Mouse (Mus musculus) layer of hippocampus, postnatal 36 days (tissue): ENCODE data around the gene Mapk8. TPM values are rescaled to one million over a fixed set of nuclear protein-coding genes. Genes with fewer than 3 reads are reported as not detected.

Experiments
- DNase-seq, 2 experiments: peaks; one replicate each; pipeline ENCODE4 v3.0.0; 2022
- total RNA-seq, 2 experiments: library from RNA; stranded (reverse); gene quantifications; 2 replicates each; pipeline ENCODE4 v1.2.3; 2021

Mapk8 gene
- total RNA-seq, 2 experiments from 2014 or later, result 83.3 to 88.5 TPM

GRCm38 (mm10) chr14:33398065-33398860 is 48.7 kb downstream of the Mapk8 start:
- no peak for DNase-seq

GRCm38 (mm10) chr14:33380830-33381457 is 66.0 kb downstream of the Mapk8 start:
- no peak for DNase-seq

- no peak for DNase-seq
These were observed 68.2 kb downstream of the Mapk8 start for GRCm38 (mm10) chr14:33378723-33379122.

- DNase-seq, result no peak
These were observed 69.7 kb downstream of the Mapk8 start for GRCm38 (mm10) chr14:33377211-33377610.

GRCm38 (mm10) chr14:33374089-33374488 is 72.9 kb downstream of the Mapk8 start:
- DNase-seq, result no peak

- DNase-seq, result no peak
These were observed 73.7 kb downstream of the Mapk8 start for GRCm38 (mm10) chr14:33373271-33373670.

GRCm38 (mm10) chr14:33371248-33371647 is 75.7 kb downstream of the Mapk8 start:
- peak in 1 of 2 experiments; percentile 62 for DNase-seq

GRCm38 (mm10) chr14:33370056-33370455 is 76.9 kb downstream of the Mapk8 start:
- DNase-seq, result no peak

GRCm38 (mm10) chr14:33369375-33369774 is 77.6 kb downstream of the Mapk8 start:
- no peak for DNase-seq

- DNase-seq, result no peak
These were observed 79.8 kb downstream of the Mapk8 start for GRCm38 (mm10) chr14:33366891-33367777.

GRCm38 (mm10) chr14:33364061-33364460 is 82.9 kb downstream of the Mapk8 start:
- DNase-seq, result no peak

- no peak for DNase-seq
These were observed 83.3 kb downstream of the Mapk8 start for GRCm38 (mm10) chr14:33363611-33364010.

- no peak for DNase-seq
These were observed 84.2 kb downstream of the Mapk8 start for GRCm38 (mm10) chr14:33362807-33363206.

GRCm38 (mm10) chr14:33362122-33362521 is 84.8 kb downstream of the Mapk8 start:
- DNase-seq, result no peak

- no peak for DNase-seq
These were observed 85.4 kb downstream of the Mapk8 start for GRCm38 (mm10) chr14:33361546-33361945.

GRCm38 (mm10) chr14:33358891-33359290 is 88.1 kb downstream of the Mapk8 start:
- no peak for DNase-seq

- DNase-seq, result no peak
These were observed 89.2 kb downstream of the Mapk8 start for GRCm38 (mm10) chr14:33357600-33358368.

- DNase-seq, result no peak
These were observed 91.7 kb downstream of the Mapk8 start for GRCm38 (mm10) chr14:33355276-33355675.

GRCm38 (mm10) chr14:33352890-33353289 is 94.1 kb downstream of the Mapk8 start:
- no peak for DNase-seq

GRCm38 (mm10) chr14:33351984-33352722 is 94.8 kb downstream of the Mapk8 start:
- DNase-seq, result no peak

- no peak for DNase-seq
These were observed 95.9 kb downstream of the Mapk8 start for GRCm38 (mm10) chr14:33351019-33351418.
